In genomic region chr4:138793276-138793675, GRCm38 (mm10) we compare ENCODE assay signal across 9 mouse cellular contexts. TPM values are rescaled to one million over a fixed set of nuclear protein-coding genes. Genes with fewer than 3 reads are reported as not detected.
DNase-seq lines count a peak whose midpoint lies in the region; ATAC-seq and TF ChIP-seq lines count a peak whose summit lies in the region.
"Had no signal": no experiment of that assay in that cellular context is flagged by ENCODE, and none has a peak within 500 bp of the region (broad histone marks: within the 10 kb centered on the region; RNA-seq: fewer than 3 reads in every experiment).

No protein-coding gene starts in this region.

- peak; percentile 53 for DNase-seq in kidney, adult 9 months
- peak; percentile 85 for DNase-seq in ZHBTc4 (ENCODE audit: low read depth, low spot score)
- peak; percentile 13 to 22 for DNase-seq in cerebellum, postnatal 36 days
- peak; percentile 3 for DNase-seq in induced T-regulatory cell, adult 2 months (ENCODE audit: low read depth)
- DNase-seq in limb, embryonic 14.5 days (ENCODE audit: low spot score), result peak; percentile 21
- DNase-seq in testis, postnatal 10 days (ENCODE audit: low spot score), result peak; percentile 64
- no peak for DNase-seq in urinary bladder, adult 18-20 months (ENCODE audit: low spot score in 2 of 2)

- no peak overlapping the region for H3K9ac ChIP-seq in kidney, embryonic 14.5 days (ENCODE audit: low read depth, low read length)
- H3K9ac ChIP-seq in limb, embryonic 14.5 days (ENCODE audit: low read depth, low read length, severe bottlenecking), result no peak overlapping the region
- H3K9ac ChIP-seq: liver, embryonic 15.5 days had no signal

- no peak overlapping the region for H3K4me2 ChIP-seq in kidney, embryonic 14.5 days (replicated peaks; ENCODE audit: low read depth, low read length)
- no peak overlapping the region for H3K4me2 ChIP-seq in limb, embryonic 14.5 days (replicated peaks; ENCODE audit: low read depth, low read length, severe bottlenecking)
- H3K4me2 ChIP-seq: liver, embryonic 15.5 days had no signal

- 0 out of 2 replicates have a peak, but pooled peaks cover 4% of the 10 kb centered on the region for H3K4me1 ChIP-seq in kidney, embryonic 14.5 days (ENCODE audit: control insufficient read depth, insufficient read depth, low read length)
- no peaks in the 10 kb centered on the region for H3K4me1 ChIP-seq in limb, embryonic 14.5 days (ENCODE audit: control insufficient read depth, insufficient read depth, low read length)
- H3K4me1 ChIP-seq: liver, embryonic 15.5 days had no signal

- no peaks in the 10 kb centered on the region for H3K9me3 ChIP-seq in kidney, embryonic 14.5 days (ENCODE audit: control insufficient read depth, low read length)
- no peaks in the 10 kb centered on the region for H3K9me3 ChIP-seq in limb, embryonic 14.5 days (ENCODE audit: control insufficient read depth, low read length)
- H3K9me3 ChIP-seq: liver, embryonic 15.5 days had no signal

- WGBS in kidney, embryonic 14.5 days, result 58% methylated on average over 2 of the region's 2 CpGs
- WGBS in limb, embryonic 14.5 days, result 63% methylated on average over 2 of the region's 2 CpGs

- no peak for ATAC-seq in kidney, embryonic 14.5 days (ENCODE audit: low FRiP score, low TSS enrichment)
- no peak for ATAC-seq in limb, embryonic 14.5 days (ENCODE audit: low FRiP score, low read depth)

- H3K27ac ChIP-seq in kidney, embryonic 14.5 days (ENCODE audit: low read depth, low read length), result no peak overlapping the region
- 0 out of 2 replicates have a peak overlapping the region, but pooled peaks have one; percentile 20 for H3K27ac ChIP-seq in limb, embryonic 14.5 days (replicated peaks; ENCODE audit: low read depth, low read length)
- H3K27ac ChIP-seq: liver, embryonic 15.5 days had no signal

- H3K27me3 ChIP-seq in kidney, embryonic 14.5 days (ENCODE audit: control insufficient read depth, insufficient read depth, low read length), result no peaks in the 10 kb centered on the region
- H3K27me3 ChIP-seq in limb, embryonic 14.5 days (ENCODE audit: control insufficient read depth, insufficient read depth, low read length), result no peaks in the 10 kb centered on the region
- H3K27me3 ChIP-seq: liver, embryonic 15.5 days had no signal

- no peak overlapping the region for H3K4me3 ChIP-seq in kidney, embryonic 14.5 days (ENCODE audit: low read length)
- no peak overlapping the region for H3K4me3 ChIP-seq in limb, embryonic 14.5 days (replicated peaks; ENCODE audit: low read length)
- H3K4me3 ChIP-seq: liver, embryonic 15.5 days had no signal

- no peaks in the 10 kb centered on the region for H3K36me3 ChIP-seq in kidney, embryonic 14.5 days (ENCODE audit: control insufficient read depth, insufficient read depth, low read length)
- H3K36me3 ChIP-seq in limb, embryonic 14.5 days (ENCODE audit: control insufficient read depth, insufficient read depth, low read length), result no peaks in the 10 kb centered on the region
- H3K36me3 ChIP-seq: liver, embryonic 15.5 days had no signal

- no peak for TF ChIP-seq POLR2A in limb, embryonic 14.5 days (IDR thresholded peaks at IDR 0.05; ENCODE audit: borderline replicate concordance, extremely low read depth, insufficient read depth, insufficient read length)

RNA-seq across cellular contexts. Expression of gene Pla2g2d, which starts 17.7 kb away (rescaled TPM):
- polyA plus RNA-seq in kidney, embryonic 14.5 days (2014; fragmentation: Nextera tagmentation; extraction: Ambion mirVana), result not detected in 2 replicates
- polyA plus RNA-seq in limb, embryonic 14.5 days (2012; rRNA removed), result 0.06 and 0.15 TPM in 2 replicates
- polyA plus RNA-seq in limb, embryonic 14.5 days (2014; fragmentation: Nextera tagmentation; extraction: Ambion mirVana), result 0.10 and 0.55 TPM in 2 replicates
- polyA plus RNA-seq: liver, embryonic 15.5 days had no signal

RNA-seq across cellular contexts. Expression of gene Pla2g2f, which starts 35.9 kb away (rescaled TPM):
- not detected in 2 replicates for polyA plus RNA-seq in kidney, embryonic 14.5 days (2014; fragmentation: Nextera tagmentation; extraction: Ambion mirVana)
- polyA plus RNA-seq in limb, embryonic 14.5 days (2012; rRNA removed), result 9.7 and 11.9 TPM in 2 replicates
- 9.6 and 15.7 TPM in 2 replicates for polyA plus RNA-seq in limb, embryonic 14.5 days (2014; fragmentation: Nextera tagmentation; extraction: Ambion mirVana)
- polyA plus RNA-seq: liver, embryonic 15.5 days had no signal

RNA-seq across cellular contexts. Expression of gene Ubxn10, which starts 56.3 kb away (rescaled TPM):
- 1.3 and 2.0 TPM in 2 replicates for polyA plus RNA-seq in kidney, embryonic 14.5 days (2014; fragmentation: Nextera tagmentation; extraction: Ambion mirVana)
- polyA plus RNA-seq in limb, embryonic 14.5 days (2012; rRNA removed), result 0.88 and 1.1 TPM in 2 replicates
- 0.73 and 1.0 TPM in 2 replicates for polyA plus RNA-seq in limb, embryonic 14.5 days (2014; fragmentation: Nextera tagmentation; extraction: Ambion mirVana)

Comparison
In these comparisons a context has a peak if more than half of its experiments do, and no peak if none do; other contexts are left out.
1. DNase-seq: peak in kidney, adult 9 months (single experiment), ZHBTc4 (single experiment), cerebellum, postnatal 36 days (2 of 2), induced T-regulatory cell, adult 2 months (single experiment), limb, embryonic 14.5 days (single experiment) and testis, postnatal 10 days (single experiment); none in urinary bladder, adult 18-20 months (0 of 2).
2. RNA of gene Pla2g2f, which starts 35.9 kb away (polyA plus RNA-seq): 9.6 to 15.7 TPM in limb, embryonic 14.5 days; not detected in kidney, embryonic 14.5 days; every median in the first group is over 10 times any median in the second.